Mouse (Mus musculus) left cerebral cortex, postnatal 14 days (tissue): ENCODE measurements around the gene Mypn. TPM values are rescaled to one million over a fixed set of nuclear protein-coding genes. Genes with fewer than 3 reads are reported as not detected.

Experiments used
- DNase-seq, 2 experiments: peaks; one replicate each; pipeline ENCODE4 v3.0.0; 2021 to 2022; ENCODE audit warnings: low spot score in 2 of 2, mixed read lengths in 1 of 2
- intact Hi-C: fragments of 180-260 bp; cut with DNase I; formaldehyde crosslinking; loops from one replicate; pipeline ENCODE4 v1.15.1; 2025
- total RNA-seq, 2 experiments: library from RNA; stranded (reverse); gene quantifications; 2 replicates each; pipeline ENCODE4 v1.2.3; 2021

The Mypn gene
- total RNA-seq, 2 experiments from 2014 or later: 4.9 to 5.0 TPM

DNA sequence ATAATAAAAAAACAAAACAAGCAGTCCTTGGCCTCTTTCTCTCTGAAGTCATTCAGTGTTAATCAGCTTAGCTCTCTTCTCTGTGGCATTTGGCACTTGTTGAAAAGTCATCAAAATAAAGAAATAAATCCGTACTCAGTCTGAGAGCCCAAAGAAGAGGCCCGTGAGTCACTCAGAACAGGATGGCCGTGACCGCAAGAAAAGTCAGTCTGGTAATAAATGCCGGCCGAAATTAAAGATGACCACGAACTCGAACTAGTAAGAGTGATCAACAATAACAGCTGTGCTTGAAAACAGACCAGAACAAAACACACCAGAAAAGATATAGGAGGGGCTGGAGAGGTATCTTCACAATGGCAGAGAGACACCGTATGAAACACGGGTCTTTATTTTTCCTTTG lies 79.7 kb downstream of the Mypn start:
- intact Hi-C loops: no loop called here
- DNase-seq: no peak

DNA sequence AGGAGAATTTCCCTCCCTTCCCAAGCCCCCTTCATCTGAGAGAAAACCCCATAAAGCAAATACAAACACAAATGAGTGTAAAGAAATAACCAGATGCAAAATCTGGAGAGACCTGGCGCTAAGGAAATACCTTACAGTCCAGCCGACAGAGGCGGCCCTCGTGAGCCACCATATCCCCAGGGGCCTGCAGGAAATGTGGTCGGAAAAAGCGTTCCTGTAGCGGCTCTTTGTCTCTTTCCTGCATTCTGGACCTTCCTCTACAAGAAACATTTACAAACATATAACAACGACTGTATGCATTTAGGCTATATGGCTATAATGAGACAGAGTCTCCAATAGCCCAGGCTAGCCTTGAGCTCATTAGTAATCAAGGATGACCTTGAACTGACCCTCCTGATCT lies 80.6 kb downstream of the Mypn start:
- DNase-seq: no peak
- intact Hi-C loops: no loop called here

DNA sequence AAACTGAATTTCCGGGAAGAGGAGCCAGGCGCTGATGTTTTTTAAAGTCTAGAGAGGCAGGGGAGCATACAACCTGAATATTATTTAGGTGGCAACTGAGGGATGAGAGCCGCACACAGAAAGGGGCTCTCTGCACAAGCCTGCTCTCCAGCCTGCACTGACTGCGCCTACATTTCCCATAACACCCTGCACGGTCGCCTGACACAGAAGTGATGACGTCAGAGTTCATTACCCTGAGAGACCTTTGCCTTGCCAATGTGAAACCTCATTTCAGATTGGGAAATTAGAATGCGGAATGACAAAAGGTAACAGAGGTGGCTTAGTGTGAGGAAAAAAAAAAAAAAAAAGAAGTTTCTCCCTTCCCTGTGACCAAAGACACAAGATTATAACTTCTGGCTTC lies 81.2 kb downstream of the Mypn start:
- intact Hi-C loops: no loop called here
- DNase-seq: peak; percentile 45 to 47

DNA sequence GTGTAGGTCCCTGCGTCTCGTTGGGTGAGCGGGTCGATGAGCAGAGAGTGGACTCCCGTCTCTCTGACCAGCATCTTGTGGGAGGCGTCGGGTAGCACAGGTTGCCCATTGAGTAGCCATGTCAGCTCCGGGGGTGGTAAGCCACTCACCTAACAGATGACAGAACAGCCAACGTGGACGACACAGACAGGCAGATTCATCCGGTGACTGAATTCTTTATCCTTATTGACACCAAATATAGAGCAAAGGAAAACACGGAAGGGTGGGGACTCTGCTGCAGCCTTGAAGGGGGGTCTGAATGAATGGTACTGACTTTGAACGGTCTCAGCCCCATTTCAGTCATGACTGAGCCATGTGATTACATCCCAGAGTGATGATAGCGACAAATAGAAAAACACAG lies 81.8 kb downstream of the Mypn start:
- intact Hi-C loops: no loop called here
- DNase-seq: no peak

GRCm38 (mm10) chr10:63119916-63120315 lies 83.8 kb downstream of the Mypn start:
- no peak for DNase-seq
- intact Hi-C loops: loop anchor here (10.0 kb wide), 1 partner anchor 95 kb away; the partner anchor contains the start of genes Hnrnph3 and Pbld2

- DNase-seq: no peak
- intact Hi-C loops: loop anchor here (10.0 kb wide), 1 partner anchor 93 kb away; the partner anchor contains the start of genes Hnrnph3 and Pbld2
Measured at GRCm38 (mm10) chr10:63117583-63117982, 86.2 kb downstream of the Mypn start.

DNA sequence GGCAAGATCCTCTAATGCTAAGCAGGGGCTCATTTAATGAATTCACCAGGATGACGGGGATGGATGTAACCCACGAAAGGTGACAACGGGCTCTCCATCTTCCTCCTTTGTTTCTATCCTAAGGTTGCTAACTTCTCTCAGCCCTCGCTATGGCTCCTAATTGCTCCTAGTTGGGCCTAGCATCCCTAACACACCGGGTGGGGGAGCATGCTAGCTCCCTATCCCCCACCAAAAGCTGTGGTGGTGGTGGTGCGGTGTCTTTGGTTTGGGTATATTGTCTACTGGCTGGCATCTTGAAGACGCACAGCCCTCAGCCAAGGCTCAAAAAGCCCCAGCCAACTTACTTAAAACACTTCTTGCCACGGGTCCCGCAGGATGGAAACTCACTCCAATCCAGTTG lies 87.4 kb downstream of the Mypn start:
- intact Hi-C loops: loop anchor here (10.0 kb wide), 1 partner anchor 92 kb away; the partner anchor contains the start of genes Hnrnph3 and Pbld2
- no peak for DNase-seq

- DNase-seq: no peak
- intact Hi-C loops: loop anchor here (10.0 kb wide), 1 partner anchor 91 kb away; the partner anchor contains the start of genes Hnrnph3 and Pbld2
Measured at GRCm38 (mm10) chr10:63115881-63116280, 87.9 kb downstream of the Mypn start.

- intact Hi-C loops: loop anchor here (10.0 kb wide), 1 partner anchor 89 kb away; the partner anchor contains the start of genes Hnrnph3 and Pbld2
Measured at GRCm38 (mm10) chr10:63113716-63114360, 89.9 kb downstream of the Mypn start.

GRCm38 (mm10) chr10:63113027-63113604 lies 90.6 kb downstream of the Mypn start:
- intact Hi-C loops: loop anchor here (10.0 kb wide), 1 partner anchor 88 kb away; the partner anchor contains the start of genes Hnrnph3 and Pbld2
- peak in 1 of 2 experiments; percentile 44 for DNase-seq

More at GRCm38 (mm10) chr10:63113716-63114360, 89.9 kb downstream of the Mypn start:
- DNase-seq: no peak

- intact Hi-C loops: no loop called here
- DNase-seq: no peak
Measured at GRCm38 (mm10) chr10:63100657-63101056, 103.1 kb downstream of the Mypn start.

DNA sequence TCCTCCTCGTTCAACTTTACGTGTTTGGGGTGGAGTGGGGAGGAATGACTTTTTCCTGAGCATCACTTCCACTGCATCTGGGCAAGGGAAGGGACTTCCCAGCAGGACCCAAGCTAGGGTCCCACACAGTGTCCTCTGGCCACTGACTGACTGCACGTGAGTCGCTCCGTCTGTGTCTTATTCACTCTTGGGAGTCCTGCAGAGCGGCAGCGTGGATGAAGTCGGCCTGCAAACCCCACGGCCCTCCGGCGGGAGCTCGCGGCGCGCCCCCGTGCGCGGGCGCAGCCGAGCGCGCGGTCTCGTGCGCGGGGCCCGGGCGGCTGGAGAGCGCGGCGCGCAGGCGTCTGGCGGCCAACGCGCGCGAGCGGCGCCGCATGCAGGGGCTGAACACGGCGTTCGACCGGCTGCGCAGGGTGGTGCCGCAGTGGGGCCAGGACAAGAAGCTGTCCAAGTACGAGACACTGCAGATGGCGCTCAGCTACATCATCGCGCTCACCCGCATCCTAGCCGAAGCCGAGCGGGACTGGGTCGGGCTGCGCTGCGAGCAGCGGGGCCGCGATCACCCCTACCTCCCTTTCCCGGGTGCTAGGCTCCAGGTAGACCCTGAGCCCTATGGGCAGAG lies 103.7 kb downstream of the Mypn start:
- intact Hi-C loops: no loop called here
- peak; percentile 62 to 74 for DNase-seq

- intact Hi-C loops: no loop called here
- peak; percentile 43 to 55 for DNase-seq
Measured at GRCm38 (mm10) chr10:63099521-63099920, 104.2 kb downstream of the Mypn start, which contains the start of gene Atoh7. Atoh7 (plus strand) TSS chr10:63099651.

- no peak for DNase-seq
- intact Hi-C loops: no loop called here
Measured at GRCm38 (mm10) chr10:63098191-63098590, 105.6 kb downstream of the Mypn start.

DNA sequence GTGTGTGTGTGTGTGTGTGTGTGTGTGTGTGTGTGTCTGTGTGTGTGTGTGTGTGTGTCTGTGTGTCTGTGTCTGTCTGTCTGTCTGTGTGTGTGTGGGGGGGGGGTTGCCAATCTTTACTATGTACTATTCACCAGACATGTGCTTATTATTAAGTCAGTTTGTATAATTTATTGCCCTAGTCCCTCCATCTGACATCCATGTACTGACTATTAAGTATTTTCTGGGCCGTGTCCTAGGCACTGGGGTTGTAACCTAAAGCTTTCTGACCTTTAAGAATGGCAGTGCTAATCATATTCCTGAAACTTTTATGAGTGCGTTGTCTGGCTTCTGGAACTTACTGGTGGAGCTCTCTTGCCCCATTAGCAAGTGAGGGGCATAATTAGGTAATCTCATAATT lies 107.0 kb downstream of the Mypn start:
- intact Hi-C loops: no loop called here
- DNase-seq: no peak

DNA sequence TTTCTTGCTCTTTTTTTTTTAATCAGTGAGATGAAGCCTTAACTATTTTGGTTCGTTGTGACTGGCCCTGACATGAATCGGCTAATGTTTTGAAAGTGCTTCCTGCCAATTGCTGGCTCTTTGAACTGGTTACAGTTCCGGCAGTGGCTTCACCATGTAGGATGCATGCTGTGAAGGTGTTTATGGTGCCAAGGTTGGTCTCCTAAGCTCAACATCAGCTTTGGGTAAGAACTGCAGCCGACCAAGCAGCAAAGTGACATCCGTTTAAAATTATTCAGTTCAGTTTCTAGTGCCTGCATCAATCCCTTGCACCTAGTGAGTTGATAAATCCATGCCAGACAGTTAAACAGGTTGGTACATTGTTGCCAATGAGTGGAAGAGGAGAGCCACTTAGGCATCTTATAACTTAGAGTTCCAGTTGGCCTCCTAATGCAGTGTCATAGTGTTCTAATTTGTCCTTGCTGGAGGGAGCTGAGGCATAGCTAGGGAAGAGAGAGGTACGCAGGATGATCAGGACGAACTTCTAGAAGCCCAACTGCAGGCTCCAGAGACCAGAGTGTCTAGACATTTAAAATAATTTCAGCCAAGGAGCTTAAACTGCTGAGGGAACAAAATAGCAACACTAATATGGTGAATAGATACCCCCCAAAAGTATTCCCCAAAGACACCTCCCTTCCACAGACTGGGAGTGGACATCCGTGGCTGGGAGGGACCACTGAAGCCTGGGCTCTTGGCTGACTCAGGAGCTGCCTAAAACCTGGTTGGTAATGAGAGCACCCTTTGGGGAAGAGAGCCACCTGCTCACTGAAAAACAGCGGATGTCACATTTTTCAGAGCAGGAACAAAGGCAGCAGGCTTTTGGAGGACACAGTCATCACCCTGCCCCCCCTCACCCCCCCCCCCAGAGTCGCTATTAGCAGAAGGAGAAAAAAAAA lies 110.9 kb downstream of the Mypn start:
- DNase-seq: no peak
- intact Hi-C loops: no loop called here

- DNase-seq: no peak
- intact Hi-C loops: no loop called here
Measured at GRCm38 (mm10) chr10:63091915-63092314, 111.8 kb downstream of the Mypn start.

DNA sequence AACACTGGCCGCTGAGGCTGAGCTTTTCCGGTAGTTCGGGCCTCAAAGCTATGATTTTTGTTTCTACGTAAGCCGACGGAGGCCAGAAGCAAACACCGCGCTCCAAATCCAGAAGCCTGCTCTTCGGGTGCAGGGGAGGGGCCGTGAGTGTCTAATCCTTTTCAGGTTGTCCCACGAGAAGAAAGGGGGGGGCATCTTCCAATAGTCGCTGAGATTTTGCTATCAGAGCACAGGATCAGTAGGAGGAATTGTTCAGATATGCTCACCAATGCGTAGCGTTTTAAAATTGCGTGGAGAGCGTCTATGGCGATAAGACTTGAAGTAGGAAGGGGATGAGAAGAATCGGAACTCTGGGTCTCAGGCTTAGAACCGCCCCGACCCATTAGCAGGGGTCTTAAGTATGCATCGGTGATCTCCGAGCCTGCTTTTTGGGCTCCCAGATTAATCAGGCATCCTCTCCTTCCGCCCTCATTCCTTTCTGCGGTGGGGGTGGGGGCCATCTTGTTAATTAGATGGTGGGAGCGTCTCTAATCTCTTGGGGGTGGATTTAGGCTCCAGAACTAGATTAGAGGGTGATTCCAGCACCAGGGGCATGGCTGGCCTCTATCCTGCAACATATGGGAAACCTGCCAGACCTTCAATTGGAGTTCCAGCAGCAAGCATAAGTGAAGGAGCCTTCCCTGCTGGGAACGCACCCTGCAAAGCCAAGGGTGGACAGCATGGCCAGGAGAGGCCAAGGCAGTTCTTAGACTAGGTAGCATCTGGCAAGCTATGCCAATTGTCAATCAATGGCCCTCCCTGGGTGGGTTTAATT lies 113.8 kb downstream of the Mypn start:
- peak in 1 of 2 experiments; percentile 7 for DNase-seq
- intact Hi-C loops: no loop called here
